Mouse (Mus musculus): ENCODE results near the gene Snx9.

Gene Snx9

DNA sequence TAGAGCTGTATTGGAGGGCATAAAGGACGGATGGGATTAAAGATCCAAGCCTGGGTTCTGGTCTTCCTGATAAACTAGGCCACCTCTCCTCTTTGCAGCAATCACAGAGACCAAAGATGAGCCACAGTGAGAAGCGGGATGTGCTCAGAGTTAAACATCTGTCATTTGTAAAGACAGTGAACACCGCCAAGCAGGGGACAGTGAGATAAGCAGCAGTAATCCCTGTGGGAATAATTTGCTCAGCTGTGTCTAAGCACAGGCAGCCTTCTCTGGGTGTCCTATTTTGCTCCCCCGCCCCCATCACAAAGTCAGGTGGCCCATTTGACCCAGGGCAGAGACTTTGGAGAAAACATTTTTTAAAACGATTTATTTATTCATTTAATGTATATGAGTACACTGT, 125.6 kb downstream of the Snx9 start:
- DNase-seq (ENCODE audit: low read depth, low spot score): no peak

GRCm38 (mm10) chr17:5968562-5968961, 127.4 kb downstream of the Snx9 start:
- no peak for DNase-seq (ENCODE audit: low read depth, low spot score)

DNA sequence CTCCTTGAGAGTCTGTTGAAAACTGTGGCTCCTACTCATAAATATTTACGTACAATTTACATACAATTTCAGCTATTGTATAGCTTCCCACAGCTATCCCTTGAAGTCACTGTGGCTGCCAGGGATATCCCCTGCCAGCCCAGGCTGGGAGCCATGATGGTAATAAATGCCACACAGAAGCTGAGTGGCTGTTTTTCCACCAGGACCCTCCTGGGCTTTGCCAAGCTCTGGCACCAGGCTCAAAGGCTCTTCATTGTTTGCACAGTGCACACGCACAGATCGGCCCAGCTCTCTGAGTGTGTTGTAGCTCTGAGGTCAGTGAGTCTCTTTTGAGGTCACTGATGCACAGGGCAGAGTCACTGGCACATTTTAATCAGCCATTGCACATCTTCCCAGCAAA, 128.1 kb downstream of the Snx9 start:
- no peak for DNase-seq (ENCODE audit: low read depth, low spot score)

DNA sequence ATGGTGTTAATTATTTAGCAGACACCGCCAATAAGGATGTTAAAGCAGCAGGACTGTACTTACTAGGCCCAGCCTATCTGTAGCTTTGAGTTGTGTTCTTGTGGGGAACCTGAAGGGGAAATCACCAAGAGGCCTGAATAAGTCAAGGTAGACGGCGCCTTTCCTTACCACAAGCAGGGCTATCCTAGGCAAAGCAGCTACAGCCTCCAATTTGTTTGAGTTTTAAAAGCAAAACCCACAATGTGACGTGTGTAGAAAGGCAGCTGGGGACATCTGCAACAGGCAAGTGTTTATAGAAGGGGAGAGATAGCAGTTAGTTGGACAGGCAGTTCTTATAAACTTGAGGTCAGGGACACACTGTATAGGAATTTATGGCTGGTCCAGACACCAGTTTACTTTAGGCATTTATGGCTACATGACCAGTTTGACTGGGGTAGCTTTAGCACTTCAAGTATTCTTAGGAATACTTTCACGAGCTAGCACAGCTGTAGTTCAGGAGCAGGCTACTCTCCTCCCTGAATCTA, 129.2 kb downstream of the Snx9 start:
- DNase-seq (ENCODE audit: low read depth, low spot score): no peak

DNA sequence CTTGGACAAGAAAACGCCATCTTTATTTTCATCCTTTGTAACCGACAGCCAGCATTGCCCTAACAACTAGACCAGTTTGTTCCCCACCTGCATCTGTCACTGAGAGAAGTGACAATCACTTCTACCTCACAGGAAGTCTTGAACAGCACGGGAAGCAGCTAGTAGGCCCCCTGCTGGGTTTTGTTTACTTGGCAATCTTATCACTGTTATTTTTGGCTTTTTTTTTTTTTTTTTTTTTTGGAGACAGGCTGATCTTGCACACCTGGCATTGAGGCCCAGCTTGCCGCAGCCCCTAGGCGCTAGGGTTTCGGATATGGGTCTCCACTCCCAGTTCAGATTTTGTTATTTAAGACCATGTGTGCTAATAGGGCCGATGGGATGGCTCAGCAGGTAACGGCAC, 132.4 kb downstream of the Snx9 start:
- no peak for DNase-seq (ENCODE audit: low read depth, low spot score)

- DNase-seq (ENCODE audit: low read depth, low spot score): no peak
These were observed 134.2 kb downstream of the Snx9 start for GRCm38 (mm10) chr17:5975099-5975977.

- DNase-seq (ENCODE audit: low read depth, low spot score): no peak
These were observed 135.3 kb downstream of the Snx9 start for GRCm38 (mm10) chr17:5976221-5977055.

DNA sequence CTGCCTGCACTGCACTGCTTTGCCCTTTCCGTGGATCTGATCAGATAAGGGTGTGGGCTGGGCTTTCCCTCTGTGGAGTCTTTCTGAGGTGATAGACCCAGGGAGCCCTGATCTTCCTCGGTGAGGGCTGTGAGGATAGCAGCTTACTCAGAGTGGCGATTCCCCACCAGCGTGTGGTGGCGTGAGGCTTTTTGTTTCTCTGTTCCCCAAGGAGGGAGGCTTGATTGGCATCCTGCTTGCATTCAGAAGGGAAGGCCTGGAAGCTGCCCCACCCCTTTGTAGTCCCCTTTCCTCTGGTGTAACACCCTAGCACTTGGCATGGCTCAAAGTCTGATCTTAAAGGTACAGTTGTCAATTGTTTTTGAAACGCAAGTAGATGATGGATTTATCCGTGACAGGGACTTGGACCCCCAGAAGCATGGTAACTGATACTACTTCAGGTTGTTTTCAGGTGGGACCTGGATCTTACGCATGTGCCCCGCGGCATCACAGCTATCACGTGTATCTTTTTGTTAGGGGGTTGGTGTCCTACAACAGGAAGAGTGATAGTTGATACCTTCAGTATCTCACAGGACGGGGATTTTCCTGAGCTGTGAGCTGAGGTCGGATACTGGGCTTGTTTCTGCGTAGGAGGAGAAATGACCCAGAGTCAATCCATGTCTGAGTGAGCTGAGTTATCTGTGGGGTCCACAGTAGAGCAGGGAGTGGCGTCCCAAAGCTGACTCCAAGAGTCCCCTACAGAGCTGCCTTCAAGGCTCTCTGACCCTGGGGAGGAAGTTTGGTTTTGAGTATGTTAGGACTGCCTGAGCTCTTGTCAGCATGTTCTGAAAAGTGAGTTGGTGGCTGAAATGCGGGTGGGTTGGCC, 136.2 kb downstream of the Snx9 start:
- DNase-seq (ENCODE audit: low read depth, low spot score): no peak

DNA sequence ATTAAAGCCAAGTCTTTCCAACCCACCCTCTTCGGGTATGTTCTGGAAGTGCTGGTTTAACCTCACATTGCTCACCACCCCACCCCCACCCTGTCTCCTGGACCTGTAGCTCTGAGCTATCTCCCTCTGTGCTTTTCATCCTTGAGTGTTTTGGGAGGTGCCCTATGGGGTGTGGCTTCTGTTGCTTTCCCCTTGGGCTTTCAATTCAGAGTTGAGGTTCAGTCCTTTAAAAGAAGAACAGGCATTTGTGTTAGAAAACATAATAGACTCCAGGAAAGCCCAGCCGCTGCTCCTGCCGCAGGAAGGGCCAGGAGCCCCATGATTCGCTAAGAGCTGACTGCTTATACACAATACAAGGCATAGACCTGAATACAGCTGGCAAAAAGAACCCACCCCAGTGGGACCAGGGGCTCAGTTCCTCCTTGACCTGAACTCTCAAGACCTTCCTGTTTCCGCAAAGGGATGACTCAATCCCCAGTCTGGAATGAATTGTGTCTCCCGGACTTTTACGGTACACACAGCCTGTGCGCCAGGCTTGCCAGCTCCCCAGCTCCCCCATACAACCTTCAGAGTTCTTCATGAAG, 136.9 kb downstream of the Snx9 start:
- DNase-seq (ENCODE audit: low read depth, low spot score): no peak

DNA sequence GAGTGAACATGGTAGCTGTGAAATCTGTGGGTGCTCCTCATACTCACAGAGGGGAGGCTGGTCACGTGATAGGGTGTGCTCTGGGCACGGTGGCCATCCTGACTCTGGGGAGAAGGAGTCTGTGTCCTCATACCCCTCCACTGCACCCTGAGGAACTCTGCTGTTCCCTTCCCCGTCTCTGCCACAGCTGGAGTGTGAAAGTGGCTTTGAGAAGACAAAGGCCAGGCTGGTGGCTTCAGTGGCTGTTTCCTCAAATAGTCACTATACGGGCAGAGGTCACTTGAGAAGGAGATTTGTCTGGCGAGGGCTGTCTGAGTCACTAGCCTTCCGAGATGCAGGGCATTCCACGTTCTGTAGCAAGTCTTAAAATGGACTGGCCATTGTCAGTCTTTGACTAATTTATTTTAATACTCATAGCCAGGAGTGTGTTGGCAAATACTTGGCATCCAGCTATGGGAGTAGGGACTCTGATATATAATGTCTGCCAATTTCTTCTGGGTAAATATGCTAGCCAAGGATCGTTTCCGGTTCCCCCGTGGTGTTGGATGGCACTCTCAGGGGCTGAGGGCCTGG, 137.5 kb downstream of the Snx9 start:
- DNase-seq (ENCODE audit: low read depth, low spot score): no peak

DNA sequence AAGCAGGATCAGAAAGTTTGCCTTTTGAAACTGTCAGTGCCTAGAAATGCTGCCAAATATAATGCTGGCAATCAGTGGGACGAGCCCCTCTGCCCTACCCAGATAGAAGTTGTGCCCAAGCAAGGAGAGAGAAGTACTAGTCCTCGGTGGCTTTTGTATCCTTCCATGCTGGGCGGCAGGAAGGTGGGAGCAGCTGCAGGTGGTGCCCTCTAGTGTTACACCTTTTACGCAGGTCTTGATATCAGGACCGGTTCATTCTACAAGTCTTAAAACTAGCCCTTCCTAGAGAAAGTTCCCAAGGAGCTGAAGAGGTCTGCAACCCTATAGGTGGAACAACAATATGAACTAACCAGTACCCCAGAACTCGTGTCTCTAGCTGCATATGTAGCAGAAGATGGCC, 139.7 kb downstream of the Snx9 start:
- no peak for DNase-seq (ENCODE audit: low read depth, low spot score)

Data from forelimb bud, embryonic 11.5 days (tissue).